Mouse (Mus musculus) lung, adult 10 weeks (tissue): ENCODE results near the gene Ttc34. TPM values are rescaled to one million over a fixed set of nuclear protein-coding genes. Genes with fewer than 3 reads are reported as not detected.

ENCODE experiments used
- polyA plus RNA-seq: library from polyadenylated mRNA; stranded (reverse); fragments of 350-450 nt; fragmentation: Illumina TruSeq; extraction: RNeasy Lipid Tissue Mini Kit (QIAGEN cat#74804); gene quantifications from one replicate; pipeline ENCODE4 v1.2.3, GENCODE M21; 2014; ENCODE audit warnings: low read depth, low replicate concordance; ENCODE audit not compliant: insufficient read depth

Ttc34 gene
- polyA plus RNA-seq, result 1.3 TPM

GRCm38 (mm10) chr4:154837170-154837569 lies at the start of gene Ttc34:
Gene Ttc34, plus strand, starts transcription at chr4:154837459.

GRCm38 (mm10) chr4:154869440-154869839 lies 32.2 kb downstream of the Ttc34 start, which contains the start of gene Mmel1:
Gene Mmel1, plus strand, starts transcription at chr4:154869585.

GRCm38 (mm10) chr4:154898506-154899446 lies 61.5 kb downstream of the Ttc34 start, which contains the start of gene Fam213b:
Gene Fam213b, minus strand, starts transcription at chr4:154899135.

Other genes with a start within 250 kb of the Ttc34 start
- 4.1 TPM for gene Prdm16, start 200.6 kb upstream of the Ttc34 start, polyA plus RNA-seq
- not detected for gene Actrt2, start 169.6 kb upstream of the Ttc34 start, polyA plus RNA-seq
- not detected for gene Mmel1, start 32.1 kb downstream of the Ttc34 start, polyA plus RNA-seq
- gene Fam213b, start 61.7 kb downstream of the Ttc34 start, polyA plus RNA-seq, result 23.3 TPM
- gene Tnfrsf14, start 91.1 kb downstream of the Ttc34 start, polyA plus RNA-seq, result 6.6 TPM
- gene Hes5, start 123.5 kb downstream of the Ttc34 start, polyA plus RNA-seq, result not detected
- gene Pank4, start 126.7 kb downstream of the Ttc34 start, polyA plus RNA-seq, result 18.3 TPM
- gene Plch2, start 219.3 kb downstream of the Ttc34 start, polyA plus RNA-seq, result 2.1 TPM
- 12.8 TPM for gene Pex10, start 229.6 kb downstream of the Ttc34 start, polyA plus RNA-seq
- gene Rer1, start 248.9 kb downstream of the Ttc34 start, polyA plus RNA-seq, result 130 TPM
- gene Morn1, start 249.1 kb downstream of the Ttc34 start, polyA plus RNA-seq, result 6.4 TPM